Mouse (Mus musculus): Measurements from ENCODE around the gene Aars2.

Aars2 gene

DNA sequence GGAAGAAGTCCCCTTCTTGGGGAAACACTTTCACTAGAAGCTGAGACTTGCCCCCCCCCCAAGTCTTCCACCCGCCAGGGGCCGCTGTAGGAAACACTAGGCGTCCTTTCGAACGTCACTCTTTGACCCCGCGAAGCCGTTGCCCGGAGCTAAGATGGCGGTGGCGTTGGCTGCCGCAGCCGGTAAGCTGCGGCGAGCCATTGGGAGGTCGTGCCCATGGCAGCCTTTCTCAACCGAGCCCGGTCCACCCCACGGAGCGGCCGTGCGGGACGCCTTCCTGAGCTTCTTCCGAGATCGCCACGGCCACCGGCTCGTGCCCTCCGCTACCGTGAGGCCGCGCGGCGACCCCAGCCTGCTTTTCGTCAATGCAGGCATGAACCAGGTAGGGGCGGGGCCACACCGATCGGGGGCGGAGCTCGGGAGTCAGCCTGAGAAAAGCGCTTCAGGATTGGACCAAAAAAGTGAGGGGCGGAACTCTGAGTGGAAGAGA lies at the start of gene Aars2:
Aars2 (plus strand) TSS at position 142 of the 490 bp plus-strand sequence.
- DNase-seq = peak; percentile 97

DNA sequence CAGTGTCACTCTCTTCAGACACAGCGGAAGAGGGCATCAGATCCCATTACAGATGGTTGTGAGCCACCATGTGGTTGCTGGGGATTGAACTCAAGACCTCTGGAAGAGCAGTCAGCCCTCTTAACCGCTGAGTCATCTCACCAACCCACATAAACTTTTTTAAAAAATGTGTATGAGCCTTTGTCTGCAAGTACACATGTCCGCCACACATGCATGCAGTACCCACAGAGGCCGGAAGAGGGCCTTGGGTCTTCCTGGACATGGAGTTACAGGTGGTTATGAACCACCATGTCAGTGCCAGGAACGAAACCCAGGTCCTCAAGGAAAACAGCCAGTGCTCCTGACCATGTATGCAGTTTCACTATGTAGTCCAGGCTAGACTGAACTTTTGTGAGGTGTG lies 49.2 kb upstream of the Aars2 start:
- DNase-seq = no peak

DNA sequence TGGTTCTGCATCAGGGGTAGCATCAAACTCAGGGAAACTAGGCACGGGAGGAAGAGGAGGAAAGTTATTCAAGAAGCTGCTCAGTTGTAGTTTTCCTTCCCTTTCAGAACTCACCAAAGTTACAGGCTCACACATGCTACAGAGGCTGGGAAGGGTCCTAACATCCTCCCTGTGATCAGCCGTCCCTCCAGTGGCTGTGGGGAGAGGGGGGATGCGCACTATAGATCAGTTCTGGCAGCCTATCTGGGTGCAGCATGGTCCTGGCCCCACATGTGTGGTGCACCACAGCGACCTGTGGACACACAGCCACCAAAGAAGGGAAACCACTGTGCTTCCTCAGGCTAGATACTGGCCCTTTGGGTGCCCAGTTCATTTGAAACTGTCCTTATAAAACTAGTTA lies 48.1 kb upstream of the Aars2 start:
- DNase-seq = no peak

DNA sequence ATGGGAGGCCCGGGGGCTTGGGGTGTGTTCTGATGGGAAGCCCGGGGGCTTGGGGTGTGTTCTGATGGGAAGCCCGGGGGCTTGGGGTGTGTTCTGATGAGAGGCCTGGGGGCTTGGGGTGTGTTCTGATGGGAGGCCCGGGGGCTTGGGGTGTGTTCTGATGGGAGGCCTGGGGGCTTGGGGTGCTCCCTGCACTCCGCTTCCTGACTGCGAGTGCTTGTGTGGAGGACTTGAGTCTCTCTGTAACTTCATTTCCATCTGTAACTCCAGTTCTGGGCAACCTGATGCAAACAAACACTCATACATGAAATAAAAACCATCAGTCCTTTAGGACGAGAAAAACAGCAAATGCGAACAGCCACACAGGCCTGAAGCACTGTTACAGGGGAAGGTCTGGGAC lies 47.6 kb upstream of the Aars2 start:
- no peak for DNase-seq

DNA sequence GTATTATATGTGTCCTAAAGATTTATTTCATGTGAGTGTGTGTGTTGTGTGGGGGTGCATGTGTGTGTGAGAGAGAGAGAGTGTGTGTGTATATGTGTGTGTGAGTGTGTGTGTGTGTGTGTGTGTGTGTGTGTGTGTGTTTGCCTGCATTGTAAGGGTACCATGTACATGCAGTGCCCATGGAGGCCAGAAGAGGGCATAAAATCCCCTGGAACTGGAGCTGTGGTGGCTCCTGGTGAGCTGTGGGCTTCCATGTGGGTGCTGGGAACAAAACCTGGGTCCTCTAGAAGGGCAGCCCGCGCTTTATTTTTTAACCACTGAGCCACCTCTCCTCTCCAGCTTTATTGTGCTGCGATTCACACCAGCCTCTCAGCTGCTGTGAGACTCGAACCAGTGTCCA lies 44.1 kb upstream of the Aars2 start:
- no peak for DNase-seq

DNA sequence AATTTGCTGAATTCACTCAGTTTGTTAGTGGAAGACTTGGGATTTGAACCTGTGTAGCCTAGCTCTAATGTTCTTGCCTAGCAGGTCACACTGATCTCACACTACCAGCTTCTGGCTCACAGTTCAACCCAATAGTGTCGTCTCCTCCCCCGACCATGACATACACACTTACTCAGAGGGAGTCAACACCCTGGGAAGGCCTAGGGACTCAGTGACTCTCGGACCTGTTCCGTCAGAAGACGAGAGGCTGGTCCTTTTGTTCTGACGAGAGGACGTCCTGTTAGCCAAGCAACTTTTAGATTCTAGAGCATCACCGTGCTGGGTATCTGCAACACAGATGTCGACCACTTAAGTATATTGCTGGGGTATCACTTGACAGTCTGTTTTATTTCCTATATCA lies 42.4 kb upstream of the Aars2 start:
- no peak for DNase-seq

DNA sequence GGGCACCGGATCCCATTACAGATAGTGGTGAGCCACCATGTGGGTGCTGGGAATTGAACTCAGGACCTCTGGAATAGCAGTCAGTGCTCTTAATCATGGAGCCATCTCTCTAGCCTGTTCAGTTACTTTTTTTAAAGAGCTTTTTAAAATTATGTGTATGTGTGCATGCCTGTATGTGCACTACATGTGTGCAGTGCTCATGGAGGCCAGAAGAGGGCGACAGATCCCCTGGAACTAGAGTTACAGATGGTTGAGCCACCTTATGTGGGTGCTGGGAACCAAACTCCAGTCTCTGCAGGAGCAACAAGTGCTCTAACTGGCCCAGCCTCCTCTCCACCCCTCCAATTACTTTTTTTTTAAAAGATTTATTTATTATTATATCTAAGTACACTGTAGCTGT lies 39.9 kb upstream of the Aars2 start:
- no peak for DNase-seq

DNA sequence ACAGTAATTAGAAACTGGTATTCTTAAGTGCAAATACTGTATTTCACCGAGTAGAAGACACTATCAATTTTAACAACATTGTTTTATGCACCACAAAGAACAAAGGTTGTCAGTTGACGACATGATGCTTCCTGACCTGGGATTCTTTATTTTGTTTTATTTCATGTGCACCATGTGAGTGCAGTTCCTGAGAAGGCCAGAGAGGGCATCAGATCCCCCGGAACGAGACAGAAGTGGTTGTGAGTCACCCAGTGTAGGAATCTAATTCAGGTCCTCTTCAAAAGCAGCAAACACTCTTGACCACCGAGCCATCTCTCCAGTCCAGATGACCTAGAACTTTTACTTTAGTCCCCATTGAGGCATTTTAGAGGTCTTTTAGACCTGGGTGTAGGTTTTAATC lies 38.3 kb upstream of the Aars2 start:
- DNase-seq = no peak

DNA sequence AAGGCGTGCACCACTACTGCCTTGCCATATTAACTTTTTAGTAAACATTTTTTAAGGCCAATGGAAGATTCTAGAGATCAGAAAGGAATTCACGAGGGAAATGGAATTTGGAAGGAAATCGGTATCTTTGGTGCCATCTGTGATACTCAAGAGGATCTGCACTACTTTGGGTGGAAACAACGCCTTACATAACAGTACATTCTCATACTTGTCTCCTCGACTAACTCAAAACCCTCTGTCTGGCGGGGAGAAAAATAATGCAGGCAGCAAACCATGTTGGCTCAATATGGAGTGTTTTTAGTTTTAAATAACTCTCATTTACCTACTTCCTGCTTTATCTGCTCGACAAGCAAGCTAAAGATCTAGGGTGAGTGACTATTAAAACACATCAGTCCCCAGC lies 35.9 kb upstream of the Aars2 start:
- no peak for DNase-seq

DNA sequence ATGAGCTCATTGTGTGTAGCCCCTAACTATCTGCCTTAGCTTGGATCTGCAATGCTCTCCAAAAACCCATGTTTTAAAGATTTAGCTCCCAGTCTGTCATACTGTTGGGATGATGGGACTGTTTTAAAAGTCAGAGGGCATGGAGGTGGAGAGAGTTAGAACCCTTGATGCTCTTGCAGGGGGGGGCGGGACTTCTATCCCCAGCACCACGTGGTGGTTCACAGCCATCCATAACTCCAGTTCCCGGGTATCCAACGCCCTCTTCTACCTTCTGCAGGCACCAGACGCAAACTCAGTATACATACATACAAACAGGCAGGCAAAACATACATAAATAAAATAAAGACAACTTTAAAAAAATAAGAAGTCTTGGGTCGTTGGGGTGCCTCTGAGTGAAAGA lies 33.0 kb upstream of the Aars2 start:
- no peak for DNase-seq

DNA sequence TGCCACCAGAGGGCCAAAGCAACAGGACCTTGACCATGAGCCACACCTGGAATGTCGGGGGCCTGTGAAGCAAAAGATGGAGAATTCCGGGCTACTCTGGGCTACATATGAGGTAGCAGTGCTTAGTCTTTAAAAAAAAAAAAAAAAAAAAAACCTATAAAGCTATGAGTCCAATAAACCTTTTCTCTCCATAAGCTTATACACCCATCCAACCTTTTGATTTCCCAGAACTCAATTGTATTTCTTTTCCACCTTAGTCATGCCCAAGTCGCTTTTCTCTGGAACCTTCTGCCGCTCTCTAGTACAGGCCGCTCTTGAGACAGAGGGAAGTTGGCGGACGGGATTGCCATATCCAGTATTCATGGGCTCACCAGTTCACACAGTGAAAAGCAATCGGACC lies 32.5 kb upstream of the Aars2 start:
- DNase-seq = no peak

DNA sequence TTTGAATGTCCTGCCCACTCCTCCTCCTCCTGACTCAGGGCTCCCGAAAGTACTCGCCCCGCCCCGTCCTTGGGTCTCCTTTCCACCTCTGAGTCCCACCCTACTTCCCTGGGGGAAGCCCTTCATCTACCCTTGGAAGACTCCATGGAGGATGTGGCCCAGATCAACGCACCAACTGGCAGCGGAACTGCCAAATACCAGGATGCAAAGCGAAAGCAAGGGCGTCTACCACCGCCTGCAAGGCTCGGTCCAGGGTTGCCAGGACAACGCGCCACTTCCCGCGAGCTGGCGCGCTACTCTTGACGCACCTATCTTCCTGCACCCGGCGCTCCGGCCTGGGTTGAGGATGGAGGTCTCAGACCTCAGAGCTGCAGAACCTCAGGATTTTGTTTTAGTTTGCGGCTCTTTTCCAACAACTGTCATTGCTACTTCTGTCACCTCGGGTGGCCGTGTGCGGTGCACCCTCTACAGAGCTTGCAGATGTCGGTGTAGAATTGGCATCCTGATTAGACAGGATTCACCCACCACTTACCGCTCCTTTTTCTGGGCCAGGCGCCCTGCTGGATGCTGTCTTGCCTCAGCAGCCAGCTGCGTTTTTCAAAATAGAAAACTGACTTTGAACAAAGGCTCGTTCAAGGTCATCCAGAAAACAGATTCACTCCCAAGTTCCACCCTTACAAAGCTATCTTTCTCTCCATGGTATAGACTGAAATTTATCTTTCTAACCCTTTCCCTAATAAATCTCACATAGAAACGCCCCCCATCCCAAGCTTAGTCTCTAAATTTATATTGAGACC lies 31.8 kb upstream of the Aars2 start, which contains the start of gene Spats1:
Spats1 (minus strand) TSS at position 747 of the 797 bp plus-strand sequence.
- DNase-seq = peak; percentile 77

DNA sequence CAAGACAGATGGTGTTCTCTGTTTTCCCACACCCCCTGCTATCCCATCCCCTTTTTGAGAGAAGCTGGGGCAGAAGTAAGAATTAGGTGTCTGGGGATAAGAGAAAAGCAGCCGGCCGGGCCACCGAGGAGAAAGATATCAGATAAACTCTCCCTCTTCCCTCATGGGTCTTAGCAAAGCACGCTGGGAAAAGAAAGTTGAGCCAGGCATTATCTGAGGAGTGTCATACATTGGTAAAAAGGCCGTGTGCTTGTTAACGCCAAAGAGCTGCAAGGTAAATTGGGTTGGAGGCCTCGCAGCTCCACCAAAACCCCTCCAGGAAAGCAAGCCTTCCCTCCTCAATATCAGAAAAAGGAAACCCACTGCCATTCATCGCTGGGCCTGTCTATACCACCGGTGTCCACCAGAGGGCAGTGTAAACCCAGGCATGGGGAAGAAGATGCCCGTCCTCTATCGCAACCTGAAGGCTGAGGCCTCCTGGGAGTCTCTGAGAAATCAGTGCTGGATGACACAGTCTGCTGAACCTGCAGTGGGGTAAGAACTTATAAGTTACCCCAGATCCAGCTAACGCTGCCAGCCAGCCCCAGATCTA lies 28.3 kb upstream of the Aars2 start:
- peak; percentile 92 for DNase-seq

DNA sequence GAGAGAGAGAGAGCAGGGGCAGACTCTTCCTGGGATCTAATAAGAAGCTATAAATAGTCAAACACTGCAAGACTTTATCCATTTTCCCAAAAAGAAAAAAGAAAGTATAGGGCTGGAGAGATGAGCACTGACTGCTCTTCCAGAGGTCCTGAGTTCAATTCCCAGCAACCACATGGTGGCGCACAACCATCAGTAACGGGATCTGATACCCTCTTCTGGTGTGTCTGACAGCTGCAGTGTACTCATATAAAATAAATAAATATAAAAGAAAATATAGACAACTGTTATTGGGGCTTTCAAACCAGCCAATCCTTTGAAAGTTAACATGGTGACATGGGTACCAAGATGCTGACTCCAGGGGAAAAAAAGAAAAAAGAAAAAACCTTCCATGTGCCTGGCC lies 26.2 kb upstream of the Aars2 start:
- DNase-seq = no peak

DNA sequence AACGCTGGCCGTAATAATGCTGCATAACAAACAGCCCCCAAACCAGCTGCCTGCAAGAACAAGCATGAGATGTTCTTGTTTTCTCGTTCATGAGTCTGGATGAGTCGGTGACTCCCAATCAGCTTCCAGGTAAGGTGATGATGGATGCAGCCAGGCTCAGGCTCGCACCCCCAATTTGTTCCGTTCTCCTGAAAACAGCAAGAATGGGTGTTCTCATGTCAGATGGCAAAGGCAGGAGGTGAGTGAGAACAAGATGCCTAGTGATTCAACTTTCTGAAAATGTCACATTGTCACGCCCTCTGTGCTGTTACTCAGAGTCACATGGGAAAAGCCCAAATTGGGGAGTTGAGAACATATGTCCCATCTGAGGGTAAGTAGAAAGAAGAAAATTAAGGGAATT lies 21.1 kb upstream of the Aars2 start:
- no peak for DNase-seq

DNA sequence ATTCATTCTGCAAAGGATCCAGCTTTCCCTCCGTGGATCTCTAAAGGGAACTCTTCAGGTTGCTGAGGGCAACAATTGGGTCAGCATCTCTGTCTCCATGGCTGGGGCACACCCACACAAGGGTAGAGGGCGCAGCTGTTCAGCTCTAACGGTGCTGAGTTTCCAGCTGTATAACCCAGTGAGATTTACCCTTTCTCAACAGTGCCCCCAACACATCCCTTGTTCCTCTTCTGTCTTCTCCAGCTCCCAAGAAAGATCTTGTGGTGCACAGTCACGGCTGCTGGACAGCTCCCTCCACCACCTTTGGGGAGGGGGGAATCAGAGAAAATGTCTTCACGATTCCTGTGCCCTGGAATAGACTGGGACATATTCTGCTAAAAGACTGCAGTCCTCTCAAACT lies 19.4 kb upstream of the Aars2 start:
- no peak for DNase-seq

DNA sequence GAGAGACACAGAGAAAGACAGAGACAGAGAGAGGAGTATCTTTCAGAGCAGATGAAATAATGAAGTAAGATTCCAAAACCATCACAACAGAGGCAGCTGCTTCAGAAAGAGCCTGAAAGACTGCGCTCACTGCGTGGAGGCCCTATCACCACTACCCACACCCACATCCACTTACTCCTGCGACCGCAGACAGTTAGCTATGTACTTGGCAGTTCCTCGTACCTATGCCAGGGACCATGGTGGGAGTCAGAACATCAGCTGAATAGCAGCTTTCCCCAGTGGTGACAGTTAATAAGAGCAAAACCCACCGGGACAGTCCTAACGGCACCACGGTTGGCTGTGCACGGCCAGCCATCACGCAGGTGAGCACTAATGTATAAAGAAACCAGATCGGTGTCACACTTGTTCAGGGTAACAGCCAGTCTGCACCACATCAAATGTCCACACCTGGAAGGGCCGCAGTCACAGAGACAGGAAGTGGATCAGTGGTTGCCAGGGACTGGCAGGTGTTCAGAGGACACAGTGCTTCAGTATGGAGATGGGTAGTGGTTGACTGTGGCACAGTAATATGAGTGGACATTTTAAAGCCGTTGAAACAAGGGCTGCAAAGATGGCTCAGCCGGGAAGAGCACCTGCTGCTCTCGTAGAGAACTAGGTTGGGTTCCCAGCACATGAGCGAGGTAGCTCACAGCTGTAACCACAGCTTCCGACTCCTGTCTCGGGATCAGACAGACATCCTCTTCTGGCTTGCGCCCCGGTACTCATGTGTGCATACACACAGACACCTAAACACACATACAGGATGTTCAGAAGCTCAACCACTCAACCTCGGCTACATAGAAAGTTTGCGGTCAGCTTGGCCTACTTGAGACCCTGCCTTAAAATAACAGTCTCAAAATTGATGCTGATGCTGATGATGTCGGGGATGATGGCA lies 18.1 kb upstream of the Aars2 start:
- DNase-seq = no peak

DNA sequence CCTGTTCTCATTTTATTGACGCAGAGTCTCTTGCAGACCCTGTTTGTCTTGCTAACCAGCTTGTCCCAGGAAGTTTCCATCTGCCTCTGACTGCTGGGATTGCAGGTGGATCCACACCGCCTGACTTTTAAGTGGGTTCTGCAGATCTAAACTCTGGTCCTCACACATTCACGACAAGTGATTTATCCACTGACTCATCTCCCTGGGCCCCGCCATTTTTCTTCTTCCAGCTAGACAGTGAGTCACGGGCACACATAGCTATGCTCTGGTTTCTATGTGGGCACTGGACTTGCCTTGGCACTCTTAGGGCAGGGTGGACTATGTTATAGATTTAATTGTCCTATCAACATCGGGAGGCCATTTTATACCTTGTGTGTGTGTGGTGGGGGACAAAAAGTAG lies 16.9 kb upstream of the Aars2 start:
- DNase-seq = no peak

DNA sequence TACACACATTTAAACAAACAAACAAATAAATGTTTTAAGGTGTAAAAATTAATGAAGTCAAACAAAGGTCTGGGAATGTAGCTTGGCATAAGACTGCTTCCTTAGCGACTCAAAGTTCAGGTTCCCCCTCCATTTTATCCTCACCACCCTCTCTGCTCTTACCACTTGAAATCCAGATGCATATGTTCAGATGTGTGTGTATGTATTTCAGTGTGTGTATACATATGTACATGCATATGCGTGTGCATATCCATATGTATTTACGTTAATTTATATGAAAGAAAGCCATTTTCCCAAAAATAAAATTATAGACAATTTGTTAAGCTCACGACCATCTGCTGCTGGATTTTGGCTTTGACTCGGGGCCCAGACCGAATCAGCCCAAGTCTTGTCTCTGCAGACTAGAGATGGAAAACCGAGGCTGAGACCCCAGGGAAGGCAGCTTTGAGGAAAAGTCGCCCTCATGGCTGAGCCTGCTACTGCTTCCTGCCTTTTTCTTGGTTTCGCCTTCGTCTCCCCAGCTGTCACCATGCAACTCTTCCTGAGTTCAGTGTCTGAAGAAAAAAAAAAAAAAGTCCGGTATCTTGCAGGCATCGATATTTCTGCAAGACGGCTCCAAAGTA lies 16.0 kb upstream of the Aars2 start:
- no peak for DNase-seq

DNA sequence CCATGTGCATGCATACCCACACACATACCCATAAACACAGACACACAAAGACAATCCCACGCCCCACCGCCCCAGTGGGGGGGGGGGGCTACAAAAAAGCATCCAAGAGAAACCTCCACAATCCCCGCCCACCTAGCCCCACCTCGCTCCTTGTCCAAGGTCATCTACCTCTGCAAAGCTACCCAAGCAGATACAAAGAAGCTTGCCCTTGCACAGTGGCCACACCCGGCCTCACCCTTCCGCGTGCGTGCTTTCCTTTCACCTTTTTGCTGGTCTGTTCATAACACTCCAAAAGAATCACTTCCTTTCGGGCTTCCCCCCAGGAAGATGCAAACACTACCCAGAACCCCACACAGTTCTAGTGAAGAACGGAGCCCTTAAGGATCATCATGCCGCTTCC lies 11.2 kb upstream of the Aars2 start:
- DNase-seq = no peak

DNA sequence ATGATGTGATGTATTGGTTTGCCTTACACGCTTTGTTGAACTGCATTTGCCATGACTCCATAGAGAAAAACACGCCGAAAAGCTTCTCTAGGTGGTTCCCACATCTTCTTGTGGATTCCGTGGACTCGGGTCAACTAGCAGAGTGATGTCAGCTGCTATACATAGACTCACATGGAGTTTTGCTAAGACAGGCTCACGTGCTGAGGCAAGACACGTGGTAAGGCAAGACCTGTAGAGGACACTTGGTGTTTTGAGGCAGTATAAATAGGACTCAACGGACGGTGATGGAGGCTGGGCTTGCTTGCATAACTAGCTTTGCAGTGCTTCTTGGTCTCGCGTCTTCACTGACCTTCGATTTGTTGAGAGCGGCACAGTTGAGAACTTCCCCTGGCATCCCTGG lies 8.2 kb upstream of the Aars2 start:
- no peak for DNase-seq

DNA sequence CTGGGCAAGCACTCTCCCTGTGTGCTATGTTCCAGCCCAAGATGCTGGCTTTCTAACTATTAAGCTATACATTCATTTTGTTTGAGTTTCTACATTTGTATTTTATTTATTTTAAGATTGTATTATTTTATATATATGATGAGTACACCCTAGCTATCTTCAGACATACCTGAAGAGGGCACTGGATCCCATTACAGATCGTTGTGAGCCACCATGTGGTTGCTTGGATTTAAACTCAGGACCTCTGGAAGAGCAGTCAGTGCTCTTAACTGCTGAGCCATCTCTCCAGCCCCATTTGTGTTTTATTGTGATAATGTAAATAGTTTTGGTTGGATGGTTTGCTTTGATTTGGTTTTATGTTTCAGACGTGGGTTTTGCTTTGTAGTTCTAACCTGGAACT lies 7.1 kb upstream of the Aars2 start:
- no peak for DNase-seq

DNA sequence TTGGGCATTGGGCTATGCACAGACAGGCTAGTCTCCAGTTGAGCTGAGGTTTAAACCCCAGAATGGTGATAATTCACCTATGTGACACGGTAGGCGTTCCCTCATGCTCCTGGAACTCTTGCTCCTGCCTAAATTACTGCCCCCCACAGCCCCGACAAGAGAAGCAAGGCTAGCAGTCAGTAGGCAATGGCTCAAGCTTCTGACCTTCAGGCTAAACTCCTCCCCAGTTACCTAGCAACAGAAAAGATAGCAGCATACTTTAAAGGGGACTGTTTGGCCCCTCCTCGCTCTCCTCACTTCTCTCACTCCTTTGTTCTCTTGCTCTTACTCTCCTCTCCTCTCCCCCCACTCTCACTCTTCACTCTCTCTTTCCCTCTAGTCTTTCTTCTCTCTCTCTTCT lies 5.7 kb upstream of the Aars2 start:
- DNase-seq = no peak
